Mouse (Mus musculus) ES-E14 (cell line): ENCODE data around the gene Scarb1.

ENCODE experiments used
- MAFK ChIP-seq: IDR thresholded peaks from 2 replicates; pipeline ENCODE4 v1.6.1; 2014; ENCODE audit warnings: mild to moderate bottlenecking, low read depth, low read length, inconsistent platforms; ENCODE audit not compliant: insufficient read depth
- ZNF384 ChIP-seq: IDR thresholded peaks from 2 replicates; pipeline ENCODE4 v1.6.1; 2012; ENCODE audit warnings: low read depth, low read length, inconsistent platforms

- TF ChIP-seq ZNF384 (no peak), MAFK (no peak)
Observed at GRCm38 (mm10) chr5:125235398-125235797, 105.5 kb downstream of the Scarb1 start.
